Mouse (Mus musculus) cerebellum, postnatal 36 days (tissue): ENCODE results near the gene Mpnd.

Experiments
- DNase-seq, 2 experiments: peaks; one replicate each; pipeline ENCODE4 v3.0.0; 2021 to 2022; ENCODE audit warnings: mixed read lengths in 2 of 2

Gene Mpnd

DNA sequence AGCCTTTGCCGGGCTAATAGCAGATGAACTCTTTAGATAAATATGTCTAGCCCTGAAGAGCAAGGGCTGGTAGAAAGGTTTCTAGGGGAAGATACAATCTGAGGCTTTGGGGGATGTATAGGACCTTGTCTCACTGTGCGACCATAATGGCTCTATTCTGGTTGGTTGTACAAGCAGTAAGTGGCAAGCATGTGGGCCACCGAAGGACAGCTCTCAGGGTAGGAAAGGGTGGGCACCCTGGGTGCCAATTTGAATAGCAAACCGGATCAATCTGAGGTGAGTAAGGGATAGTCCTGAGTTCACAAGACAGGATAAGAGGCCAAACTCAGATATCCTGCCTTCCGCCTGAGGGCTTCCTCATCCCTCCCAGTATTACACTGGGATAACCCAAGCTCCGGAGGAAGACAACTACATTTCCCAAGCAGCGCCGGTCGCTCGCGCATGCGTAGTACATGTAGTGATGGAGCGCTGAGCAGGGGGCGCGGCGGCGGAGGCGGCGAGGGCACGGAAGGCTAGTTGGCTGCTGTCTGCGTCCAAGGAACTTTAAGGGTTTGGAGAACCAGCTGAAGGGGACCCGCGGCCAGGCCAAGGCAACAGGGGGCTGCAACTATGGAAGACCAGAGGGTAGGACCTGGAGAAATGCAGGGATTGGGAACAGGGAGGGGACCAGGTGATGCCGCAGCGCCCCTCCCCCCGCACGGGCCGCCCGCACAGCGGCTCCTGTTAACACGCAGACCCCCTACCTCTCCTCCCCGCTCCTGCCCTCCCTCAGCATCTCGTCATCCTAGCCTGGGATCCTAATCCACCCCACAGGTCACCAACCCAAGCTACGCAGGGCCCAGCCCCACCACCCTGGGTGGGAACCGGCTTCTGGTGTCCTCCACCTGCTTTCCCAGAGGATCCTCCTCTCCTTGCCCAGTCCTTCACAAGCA lies 19.2 kb upstream of the Mpnd start, which contains the start of gene Fsd1:
TSS of gene Fsd1 (plus strand) at position 480 of the 932 bp plus-strand sequence.
- DNase-seq: peak; percentile 84 to 87

GRCm38 (mm10) chr17:55990278-55990898 lies 15.1 kb upstream of the Mpnd start:
- no peak for DNase-seq

- no peak for DNase-seq
Observed at GRCm38 (mm10) chr17:55996007-55996406, 9.5 kb upstream of the Mpnd start.

DNA sequence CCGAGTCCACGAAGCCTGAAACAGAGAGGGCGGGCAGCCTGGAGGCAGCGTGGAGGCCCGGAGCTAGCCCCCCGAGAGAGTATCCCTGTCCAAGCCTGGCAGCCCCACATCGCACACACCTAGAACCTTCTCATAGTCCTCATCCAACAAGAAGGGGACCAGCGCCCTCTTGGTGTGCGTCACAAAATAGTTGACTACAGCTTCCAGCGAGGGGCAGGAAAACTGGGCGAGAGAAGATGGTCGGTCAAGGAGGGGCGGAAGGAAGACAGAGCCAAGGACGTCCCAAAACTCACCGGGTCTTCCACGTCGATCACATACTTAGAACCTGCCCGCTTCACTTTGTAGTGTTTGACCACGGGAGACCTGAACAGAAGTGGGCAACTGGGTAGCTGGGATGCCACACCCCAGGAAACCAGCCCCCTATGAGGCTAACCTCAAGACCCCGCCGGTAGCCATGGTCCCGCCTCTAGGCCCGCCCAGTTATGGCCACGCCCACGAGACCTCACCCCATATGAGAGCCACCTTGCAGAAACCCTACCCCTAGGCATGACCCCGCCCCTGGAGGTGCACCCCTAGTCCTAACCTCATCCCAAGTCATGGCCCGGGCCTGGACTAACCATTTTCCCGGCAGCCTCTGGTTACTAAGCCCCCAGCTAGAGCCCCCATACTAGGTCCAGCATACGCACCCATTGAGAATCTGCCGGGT lies 5.6 kb upstream of the Mpnd start:
- DNase-seq: no peak

DNA sequence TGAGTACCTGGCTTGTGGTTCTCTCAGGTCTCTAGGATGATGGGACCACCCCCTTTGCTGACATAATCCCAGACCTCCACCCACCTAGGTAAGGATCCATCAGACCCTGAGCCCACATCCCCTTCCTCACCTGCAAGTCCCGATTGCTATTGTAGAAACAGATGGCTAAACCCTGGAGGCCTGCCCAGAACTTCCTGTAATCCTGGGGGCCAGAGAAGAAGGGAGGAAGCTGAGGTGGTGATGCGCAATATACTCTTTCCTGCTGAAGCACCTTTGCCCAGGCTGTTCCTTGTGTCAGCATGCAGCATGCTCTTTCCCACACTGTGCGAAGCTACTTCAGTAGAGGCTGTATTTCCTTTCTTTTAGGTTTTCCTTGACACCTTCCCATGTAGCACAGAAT lies 2.5 kb upstream of the Mpnd start:
- peak; percentile 42 to 52 for DNase-seq

- DNase-seq: no peak
Observed at GRCm38 (mm10) chr17:56006956-56007355, 1.4 kb downstream of the Mpnd start.

GRCm38 (mm10) chr17:56007444-56008355 lies 2.2 kb downstream of the Mpnd start:
- DNase-seq: no peak

DNA sequence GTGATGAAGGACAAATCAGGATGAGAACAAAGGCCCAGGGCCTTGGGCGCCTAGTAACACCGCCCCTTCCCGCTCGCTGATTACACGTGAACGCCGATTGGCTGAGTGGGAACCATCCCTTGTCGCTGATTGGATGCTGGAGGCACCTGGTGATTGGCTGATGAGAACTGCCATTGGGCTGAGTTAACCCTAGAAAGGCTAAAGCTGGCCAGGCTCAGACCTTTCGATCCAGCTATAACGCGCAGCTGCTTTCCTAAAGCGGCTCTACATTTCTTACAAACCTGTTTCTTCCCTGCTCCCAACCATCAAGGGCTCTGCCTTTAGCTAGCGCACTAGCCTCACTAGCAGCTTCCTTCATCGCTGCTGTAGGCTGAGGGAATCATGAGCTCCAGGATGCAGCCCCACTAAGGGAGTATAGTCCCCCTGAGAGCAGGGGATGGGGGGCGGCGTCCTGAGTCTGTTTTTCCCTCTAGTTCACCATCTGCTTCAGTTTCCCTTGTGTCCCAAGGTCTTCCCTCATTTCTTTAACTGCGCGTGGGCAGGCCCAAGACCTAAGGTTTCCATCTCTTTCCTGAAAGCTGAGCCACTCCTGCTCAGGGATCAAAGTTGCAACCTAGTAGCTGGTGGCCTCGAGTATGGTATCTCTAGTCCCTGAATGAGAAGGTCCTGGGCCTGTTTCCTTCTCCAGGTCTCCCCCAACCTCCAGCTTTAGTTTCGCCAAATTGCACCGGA lies 3.0 kb downstream of the Mpnd start:
- DNase-seq: peak; percentile 91 to 94

DNA sequence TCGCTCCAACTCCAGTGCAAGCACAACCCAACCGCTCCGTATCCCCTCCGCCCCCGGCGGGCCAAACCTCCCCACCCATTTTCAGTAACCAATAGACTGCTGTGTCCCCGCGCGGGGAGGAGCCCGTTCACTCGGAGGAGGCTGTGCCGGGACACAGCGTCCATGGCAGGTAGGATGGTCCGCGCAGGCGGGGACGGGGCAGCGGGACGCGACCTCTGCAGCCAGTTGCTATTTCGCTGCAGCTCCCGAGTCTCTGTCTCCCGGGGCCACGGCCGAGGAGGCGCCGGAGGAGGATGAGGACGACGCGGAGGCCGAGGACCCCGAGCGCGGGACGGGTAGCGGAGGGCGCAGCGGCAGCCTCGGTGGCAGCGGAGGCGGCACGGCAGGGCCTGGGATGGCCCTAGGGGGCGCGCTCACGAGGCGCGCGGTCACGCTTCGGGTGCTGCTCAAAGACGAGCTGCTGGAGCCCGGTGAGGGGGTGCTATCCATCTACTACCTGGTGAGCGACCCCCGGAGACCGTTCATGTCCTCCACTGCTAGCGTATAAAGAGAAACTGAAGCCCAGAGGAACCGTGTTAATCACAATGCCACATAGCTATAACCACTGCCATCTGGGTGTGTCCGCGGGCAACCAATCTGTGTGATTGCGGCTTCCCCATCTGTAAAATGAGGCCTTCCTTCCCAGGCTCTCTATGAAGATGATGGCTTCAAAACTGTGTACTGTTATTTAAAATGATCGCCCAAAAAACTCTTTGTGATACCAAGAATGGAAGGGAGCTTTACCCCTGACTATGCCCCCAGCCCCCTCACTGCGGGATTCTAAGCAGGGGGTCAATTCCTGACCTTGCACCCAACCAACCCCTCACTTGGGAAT lies 3.8 kb downstream of the Mpnd start:
- peak; percentile 90 to 95 for DNase-seq

DNA sequence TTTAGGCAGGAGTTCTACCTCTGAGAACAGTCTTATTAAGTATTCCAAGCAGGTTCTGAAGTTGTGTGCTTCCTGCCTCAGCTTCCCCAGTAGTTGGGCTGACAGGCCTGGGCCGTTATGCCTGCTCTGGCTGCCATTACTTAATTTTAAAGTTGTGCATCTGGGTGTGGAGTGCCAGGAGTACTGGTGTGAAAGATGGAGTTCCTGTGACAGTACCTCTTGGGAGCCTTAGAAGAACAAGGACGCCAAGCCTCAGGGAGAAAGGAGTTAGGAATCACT lies 4.4 kb downstream of the Mpnd start:
- DNase-seq: no peak

GRCm38 (mm10) chr17:56010255-56010654 lies 4.7 kb downstream of the Mpnd start:
- DNase-seq: no peak

- DNase-seq: peak; percentile 82 to 83
Observed at GRCm38 (mm10) chr17:56010681-56011080, 5.2 kb downstream of the Mpnd start.

GRCm38 (mm10) chr17:56011441-56011840 lies 5.9 kb downstream of the Mpnd start:
- DNase-seq: peak in 1 of 2 experiments; percentile 59

GRCm38 (mm10) chr17:56015293-56015692 lies 9.8 kb downstream of the Mpnd start:
- no peak for DNase-seq

- DNase-seq: no peak
Observed at GRCm38 (mm10) chr17:56016382-56016781, 10.9 kb downstream of the Mpnd start.

DNA sequence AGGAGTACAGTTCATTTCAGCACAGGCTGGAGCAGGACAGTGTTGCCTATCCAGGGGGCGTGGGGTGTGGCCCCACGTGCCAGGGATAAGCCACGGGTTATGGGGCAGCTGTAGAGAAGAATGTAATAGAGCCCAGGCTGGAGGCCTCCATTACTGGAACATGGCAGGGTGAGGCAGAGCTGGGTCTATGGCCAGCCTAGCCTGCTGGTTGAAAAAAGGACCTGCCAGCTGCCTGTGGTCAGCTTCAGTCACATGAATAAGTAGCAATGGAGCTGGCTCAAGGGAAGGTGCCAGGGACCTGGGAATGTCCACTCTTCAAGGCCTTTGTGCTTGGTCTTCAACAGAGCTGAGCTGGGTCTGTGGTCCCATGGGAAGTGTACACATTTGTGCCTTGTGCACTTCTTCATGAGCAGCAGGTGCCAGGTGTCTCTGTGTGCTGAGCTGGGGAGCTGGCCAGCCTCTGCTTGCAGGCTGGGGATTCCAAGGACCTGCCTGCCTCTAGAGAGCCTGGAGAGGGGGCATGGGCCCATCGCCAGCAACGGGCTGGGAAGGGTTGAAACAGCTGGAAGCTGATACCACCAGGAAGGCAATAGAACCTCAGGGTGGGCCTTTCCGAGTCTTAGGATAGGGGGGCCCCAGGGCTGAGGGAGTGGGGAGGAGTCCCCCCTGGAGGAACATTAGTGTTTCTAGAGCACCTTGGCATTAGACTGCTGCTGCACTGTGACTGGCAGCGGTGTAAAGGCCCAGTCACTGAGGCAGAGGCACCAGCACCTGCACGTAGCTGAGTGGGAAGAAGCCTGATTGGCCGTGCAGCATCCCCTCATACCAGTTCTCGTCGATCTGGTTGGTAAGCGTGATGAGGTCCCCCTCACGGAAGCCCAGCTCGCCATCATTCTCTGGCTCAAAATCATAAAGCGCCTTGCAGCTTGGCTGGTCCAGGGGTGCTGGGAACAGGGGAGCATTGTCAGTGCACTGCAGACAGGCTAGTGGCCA lies 11.6 kb downstream of the Mpnd start:
- no peak for DNase-seq

- DNase-seq: no peak
Observed at GRCm38 (mm10) chr17:56017848-56018247, 12.3 kb downstream of the Mpnd start.

- DNase-seq: peak; percentile 78 to 84
Observed at GRCm38 (mm10) chr17:56018347-56019131, 13.0 kb downstream of the Mpnd start.
